Mouse (Mus musculus) kidney, postnatal 36 days (tissue): ENCODE measurements around the gene Manbal.

Experiments used
- DNase-seq, 2 experiments: peaks; one replicate each; pipeline ENCODE4 v3.0.0; 2021 to 2022; ENCODE audit warnings: mixed read lengths in 2 of 2

Gene Manbal

GRCm38 (mm10) chr2:157367184-157367893 is at the start of gene Manbal:
Gene Manbal, plus strand, starts transcription at chr2:157367594.
- peak; percentile 96 to 98 for DNase-seq

- no peak for DNase-seq
Measured at GRCm38 (mm10) chr2:157320135-157320534, 47.3 kb upstream of the Manbal start.

GRCm38 (mm10) chr2:157320886-157321285 is 46.5 kb upstream of the Manbal start:
- peak; percentile 25 to 26 for DNase-seq

GRCm38 (mm10) chr2:157322029-157322766 is 45.2 kb upstream of the Manbal start:
- no peak for DNase-seq

- DNase-seq: no peak
Measured at GRCm38 (mm10) chr2:157325238-157325637, 42.2 kb upstream of the Manbal start.

- DNase-seq: no peak
Measured at GRCm38 (mm10) chr2:157328106-157328505, 39.3 kb upstream of the Manbal start.

- no peak for DNase-seq
Measured at GRCm38 (mm10) chr2:157328570-157328969, 38.8 kb upstream of the Manbal start.

- DNase-seq: no peak
Measured at GRCm38 (mm10) chr2:157332059-157332458, 35.3 kb upstream of the Manbal start.

- DNase-seq: peak; percentile 48 to 80
Measured at GRCm38 (mm10) chr2:157338663-157339062, 28.7 kb upstream of the Manbal start.

- peak; percentile 17 to 18 for DNase-seq
Measured at GRCm38 (mm10) chr2:157339532-157339931, 27.9 kb upstream of the Manbal start.

- peak in 1 of 2 experiments; percentile 31 for DNase-seq
Measured at GRCm38 (mm10) chr2:157340221-157340741, 27.1 kb upstream of the Manbal start.

GRCm38 (mm10) chr2:157341554-157342270 is 25.7 kb upstream of the Manbal start:
- peak; percentile 37 to 75 for DNase-seq

GRCm38 (mm10) chr2:157342328-157342926 is 25.0 kb upstream of the Manbal start:
- no peak for DNase-seq

GRCm38 (mm10) chr2:157343337-157343736 is 24.1 kb upstream of the Manbal start:
- DNase-seq: no peak

- DNase-seq: no peak
Measured at GRCm38 (mm10) chr2:157347361-157348159, 19.8 kb upstream of the Manbal start, which contains the start of gene Ghrh. Gene Ghrh, minus strand, starts transcription at chr2:157347506.

- DNase-seq: no peak
Measured at GRCm38 (mm10) chr2:157349121-157349778, 18.1 kb upstream of the Manbal start.

- no peak for DNase-seq
Measured at GRCm38 (mm10) chr2:157353183-157353582, 14.2 kb upstream of the Manbal start.

- DNase-seq: no peak
Measured at GRCm38 (mm10) chr2:157354106-157354505, 13.3 kb upstream of the Manbal start.

- no peak for DNase-seq
Measured at GRCm38 (mm10) chr2:157360028-157360427, 7.4 kb upstream of the Manbal start.

- no peak for DNase-seq
Measured at GRCm38 (mm10) chr2:157363031-157363430, 4.4 kb upstream of the Manbal start.

- no peak for DNase-seq
Measured at GRCm38 (mm10) chr2:157366762-157367161, 632 bp upstream of the Manbal start.
